Mouse (Mus musculus) liver, embryonic 12.5 days (tissue): ENCODE measurements around the gene Exoc3l2. TPM values are rescaled to one million over a fixed set of nuclear protein-coding genes. Genes with fewer than 3 reads are reported as not detected.

Experiments used
- ATAC-seq: fragments of 200-750 bp; cut with Nextera tagmentation; 2 replicates; pipeline ENCODE4 v1.8.0; 2017; ENCODE audit warnings: moderate number of reproducible peaks, mild to moderate bottlenecking, moderate library complexity
- H3K27ac ChIP-seq: fragments of 300-500 bp; sonication (generic); 2 replicates; pipeline ENCODE4 v1.5.1; 2016; ENCODE audit warnings: mild to moderate bottlenecking
- H3K27me3 ChIP-seq: fragments of 300-500 bp; sonication (generic); replicated peaks from 2 replicates; pipeline ENCODE4 v1.6.1; 2016; ENCODE audit warnings: mild to moderate bottlenecking, moderate library complexity
- H3K36me3 ChIP-seq: fragments of 300-500 bp; sonication (generic); 2 replicates; pipeline ENCODE4 v1.6.1; 2016; ENCODE audit warnings: mild to moderate bottlenecking, moderate library complexity
- H3K4me1 ChIP-seq: fragments of 300-500 bp; sonication (generic); 2 replicates; pipeline ENCODE4 v1.6.1; 2016
- H3K4me2 ChIP-seq: fragments of 300-500 bp; sonication (generic); 2 replicates; pipeline ENCODE4 v1.6.1; 2016; ENCODE audit warnings: mild to moderate bottlenecking, moderate library complexity
- H3K4me3 ChIP-seq: fragments of 300-500 bp; sonication (generic); 2 replicates; pipeline ENCODE4 v1.5.1; 2016; ENCODE audit warnings: mild to moderate bottlenecking, moderate library complexity
- H3K9ac ChIP-seq: fragments of 300-500 bp; sonication (generic); 2 replicates; pipeline ENCODE4 v1.6.1; 2016; ENCODE audit warnings: mild to moderate bottlenecking, moderate library complexity
- H3K9me3 ChIP-seq: fragments of 300-500 bp; sonication (generic); replicated peaks from 2 replicates; pipeline ENCODE4 v1.6.1; 2016; ENCODE audit warnings: mild to moderate bottlenecking, moderate library complexity
- WGBS: fragments of 180-500 bp; shearing (Covaris S2); methylation state at CpG from one replicate; pipeline ENCODE4 v1.1.7; 2016; ENCODE audit not compliant: insufficient replicate concordance; 5-methylcytosine and 5-hydroxymethylcytosine counted together
- polyA plus RNA-seq: library from polyadenylated mRNA; unstranded; fragments of >200 nt; fragmentation: Nextera tagmentation; extraction: Ambion mirVana; gene quantifications from 2 replicates; pipeline ENCODE4 v1.2.1, GENCODE M21; 2016

The Exoc3l2 gene
- 3.6 and 3.9 TPM in 2 replicates for polyA plus RNA-seq

GRCm38 (mm10) chr7:19462884-19463381 lies at the start of gene Exoc3l2:
Gene Exoc3l2 (plus strand): TSS chr7:19463331.
- Histone ChIP-seq H3K9ac (peak within 1 kb of the TSS; percentile 13), H3K27ac (peak within 1 kb of the TSS; percentile 57; the same call in 1 of the 2 replicates), H3K36me3 (no peaks in the 10 kb centered on the region)

GRCm38 (mm10) chr7:19413525-19413924 lies 49.6 kb upstream of the Exoc3l2 start:
- H3K4me3 ChIP-seq, result no peak overlapping the region
- WGBS, result 64% methylated on average over 3 of the region's 3 CpGs
- H3K27ac ChIP-seq, result no peak overlapping the region
- H3K9me3 ChIP-seq, result peaks cover 6% of the 10 kb centered on the region; the same call in 1 of the 2 replicates
- peaks cover 70% of the 10 kb centered on the region for H3K27me3 ChIP-seq
- no peak overlapping the region for H3K9ac ChIP-seq
- H3K4me1 ChIP-seq, result no peaks in the 10 kb centered on the region
- no peak overlapping the region for H3K4me2 ChIP-seq
- ATAC-seq, result no peak
- no peaks in the 10 kb centered on the region for H3K36me3 ChIP-seq

More at GRCm38 (mm10) chr7:19462884-19463381, at the start of gene Exoc3l2:
- peak; percentile 8; the same call in 1 of the 2 replicates for ATAC-seq
- H3K4me2 ChIP-seq, result peak within 1 kb of the TSS; percentile 43
- peak within 1 kb of the TSS; percentile 34 for H3K4me3 ChIP-seq
- peaks cover 18% of the 10 kb centered on the region for H3K27me3 ChIP-seq
- no peaks in the 10 kb centered on the region for H3K9me3 ChIP-seq
- peaks cover 66% of the 10 kb centered on the region for H3K4me1 ChIP-seq
- 13% methylated on average over 6 of the region's 6 CpGs for WGBS

GRCm38 (mm10) chr7:19416590-19416989 lies 46.5 kb upstream of the Exoc3l2 start:
- no peak overlapping the region for H3K4me2 ChIP-seq
- no peak overlapping the region for H3K9ac ChIP-seq
- WGBS, result 35% methylated on average over 15 of the region's 15 CpGs
- no peak overlapping the region for H3K27ac ChIP-seq
- peaks cover 18% of the 10 kb centered on the region for H3K4me1 ChIP-seq
- no peak for ATAC-seq
- H3K9me3 ChIP-seq, result peaks cover 6% of the 10 kb centered on the region; the same call in 1 of the 2 replicates
- no peaks in the 10 kb centered on the region for H3K36me3 ChIP-seq
- peaks cover 84% of the 10 kb centered on the region for H3K27me3 ChIP-seq
- no peak overlapping the region for H3K4me3 ChIP-seq

- ATAC-seq, result no peak
- 7% methylated on average over 28 of the region's 28 CpGs for WGBS
- H3K4me3 ChIP-seq, result peak overlapping the region; percentile 7; the same call in 1 of the 2 replicates
- H3K4me1 ChIP-seq, result peaks cover 19% of the 10 kb centered on the region
- H3K4me2 ChIP-seq, result peak overlapping the region; percentile 27; the same call in 1 of the 2 replicates
- no peak overlapping the region for H3K9ac ChIP-seq
- no peaks in the 10 kb centered on the region for H3K9me3 ChIP-seq
- H3K36me3 ChIP-seq, result peaks cover 2% of the 10 kb centered on the region; the same call in 1 of the 2 replicates
- no peak overlapping the region for H3K27ac ChIP-seq
- peaks cover 84% of the 10 kb centered on the region for H3K27me3 ChIP-seq
These were observed 43.0 kb upstream of the Exoc3l2 start for GRCm38 (mm10) chr7:19420121-19420520.

GRCm38 (mm10) chr7:19420821-19421636 lies 42.1 kb upstream of the Exoc3l2 start:
- no peak overlapping the region for H3K27ac ChIP-seq
- WGBS, result 12% methylated on average over 43 of the region's 43 CpGs
- H3K4me2 ChIP-seq, result peak overlapping the region; percentile 60
- H3K4me1 ChIP-seq, result peaks cover 19% of the 10 kb centered on the region
- H3K9me3 ChIP-seq, result no peaks in the 10 kb centered on the region
- no peak overlapping the region for H3K9ac ChIP-seq
- H3K4me3 ChIP-seq, result peak overlapping the region; percentile 29
- H3K36me3 ChIP-seq, result peaks cover 11% of the 10 kb centered on the region
- H3K27me3 ChIP-seq, result peaks cover 75% of the 10 kb centered on the region
- ATAC-seq, result peak; percentile 91

GRCm38 (mm10) chr7:19423083-19423482 lies 40.0 kb upstream of the Exoc3l2 start:
- Histone ChIP-seq H3K27ac (no peak overlapping the region), H3K4me1 (peaks cover 19% of the 10 kb centered on the region), H3K36me3 (peaks cover 30% of the 10 kb centered on the region), H3K4me3 (no peak overlapping the region), H3K9me3 (no peaks in the 10 kb centered on the region), H3K27me3 (peaks cover 54% of the 10 kb centered on the region), H3K4me2 (no peak overlapping the region), H3K9ac (no peak overlapping the region)
- 81% methylated on average over 3 of the region's 3 CpGs for WGBS
- no peak for ATAC-seq

- H3K9ac ChIP-seq, result no peak overlapping the region
- no peak overlapping the region for H3K4me2 ChIP-seq
- H3K4me1 ChIP-seq, result peaks cover 19% of the 10 kb centered on the region
- no peak overlapping the region for H3K4me3 ChIP-seq
- no peak for ATAC-seq
- no peaks in the 10 kb centered on the region for H3K9me3 ChIP-seq
- 42% methylated on average over 4 of the region's 4 CpGs for WGBS
- H3K36me3 ChIP-seq, result peaks cover 40% of the 10 kb centered on the region
- no peak overlapping the region for H3K27ac ChIP-seq
- H3K27me3 ChIP-seq, result peaks cover 44% of the 10 kb centered on the region
These were observed 39.1 kb upstream of the Exoc3l2 start for GRCm38 (mm10) chr7:19424051-19424450.

- peaks cover 3% of the 10 kb centered on the region for H3K4me1 ChIP-seq
- ATAC-seq, result no peak
- H3K9ac ChIP-seq, result no peak overlapping the region
- H3K27me3 ChIP-seq, result peaks cover 21% of the 10 kb centered on the region
- H3K36me3 ChIP-seq, result peaks cover 61% of the 10 kb centered on the region
- H3K9me3 ChIP-seq, result no peaks in the 10 kb centered on the region
- no peak overlapping the region for H3K4me3 ChIP-seq
- H3K27ac ChIP-seq, result no peak overlapping the region
- WGBS, result 70% methylated on average over 6 of the region's 6 CpGs
- H3K4me2 ChIP-seq, result no peak overlapping the region
These were observed 36.8 kb upstream of the Exoc3l2 start for GRCm38 (mm10) chr7:19426349-19426748.

GRCm38 (mm10) chr7:19426888-19427287 lies 36.2 kb upstream of the Exoc3l2 start:
- Histone ChIP-seq H3K4me3 (no peak overlapping the region), H3K9me3 (no peaks in the 10 kb centered on the region), H3K27me3 (peaks cover 16% of the 10 kb centered on the region), H3K36me3 (peaks cover 66% of the 10 kb centered on the region), H3K4me1 (no peaks in the 10 kb centered on the region), H3K27ac (no peak overlapping the region), H3K9ac (no peak overlapping the region), H3K4me2 (no peak overlapping the region)
- no peak for ATAC-seq
- WGBS, result 84% methylated on average over 6 of the region's 6 CpGs

- Histone ChIP-seq H3K4me3 (no peak overlapping the region), H3K9me3 (0 out of 2 replicates have a peak, but pooled peaks cover 3% of the 10 kb centered on the region), H3K27ac (no peak overlapping the region), H3K27me3 (peaks cover 4% of the 10 kb centered on the region; the same call in 1 of the 2 replicates), H3K9ac (no peak overlapping the region), H3K4me2 (no peak overlapping the region), H3K4me1 (no peaks in the 10 kb centered on the region), H3K36me3 (peaks cover 79% of the 10 kb centered on the region)
- WGBS, result 77% methylated on average over 15 of the region's 15 CpGs
- no peak for ATAC-seq
These were observed 35.0 kb upstream of the Exoc3l2 start for GRCm38 (mm10) chr7:19427999-19428650.

GRCm38 (mm10) chr7:19429726-19430125 lies 33.4 kb upstream of the Exoc3l2 start:
- Histone ChIP-seq H3K4me3 (no peak overlapping the region), H3K27ac (no peak overlapping the region), H3K9me3 (0 out of 2 replicates have a peak, but pooled peaks cover 3% of the 10 kb centered on the region), H3K4me2 (no peak overlapping the region), H3K4me1 (no peaks in the 10 kb centered on the region), H3K9ac (no peak overlapping the region), H3K27me3 (no peaks in the 10 kb centered on the region), H3K36me3 (peaks cover 95% of the 10 kb centered on the region)
- no peak for ATAC-seq
- WGBS, result 84% methylated on average over 8 of the region's 8 CpGs

GRCm38 (mm10) chr7:19430402-19430801 lies 32.7 kb upstream of the Exoc3l2 start:
- Histone ChIP-seq H3K27ac (no peak overlapping the region), H3K4me3 (no peak overlapping the region), H3K27me3 (no peaks in the 10 kb centered on the region), H3K4me2 (no peak overlapping the region), H3K4me1 (no peaks in the 10 kb centered on the region), H3K9me3 (0 out of 2 replicates have a peak, but pooled peaks cover 3% of the 10 kb centered on the region), H3K36me3 (peaks cover 97% of the 10 kb centered on the region), H3K9ac (no peak overlapping the region)
- WGBS, result 80% methylated on average over 6 of the region's 6 CpGs
- no peak for ATAC-seq
